10 mouse cellular contexts compared by ENCODE assay signal in the genomic region with DNA sequence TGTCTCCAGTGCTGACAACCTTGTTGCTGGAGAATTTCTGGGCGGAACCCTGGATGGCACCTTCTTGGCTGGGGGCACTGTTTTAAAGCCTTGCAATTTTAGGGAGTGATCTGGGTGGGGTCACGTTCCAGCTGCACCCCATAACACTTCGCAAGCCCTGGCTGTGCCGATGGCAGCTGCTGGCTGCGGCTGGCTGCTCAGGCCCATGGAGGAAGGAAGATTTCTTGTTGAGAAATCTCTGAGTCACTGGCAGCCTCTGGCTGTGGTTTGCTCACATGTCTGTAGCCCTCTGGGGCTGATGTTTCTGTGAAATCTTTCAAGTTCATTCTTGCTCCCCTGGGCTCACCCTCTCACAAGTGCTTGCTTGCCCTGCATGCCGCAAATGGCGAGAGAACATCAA. TPM values are rescaled to one million over a fixed set of nuclear protein-coding genes. Genes with fewer than 3 reads are reported as not detected.
DNase-seq lines count a peak whose midpoint lies in the region; ATAC-seq and TF ChIP-seq lines count a peak whose summit lies in the region.
"Had no signal": no experiment of that assay in that cellular context is flagged by ENCODE, and none has a peak within 500 bp of the region (broad histone marks: within the 10 kb centered on the region; RNA-seq: fewer than 3 reads in every experiment).

No protein-coding gene starts in this region.

- H3K27ac ChIP-seq in limb, embryonic 12.5 days: peak overlapping the region; percentile 23; the same call in 1 of the 2 replicates
- H3K27ac ChIP-seq in limb, embryonic 10.5 days: no peak overlapping the region; the same call in 1 of the 2 replicates
- peak overlapping the region; percentile 33; the same call in 1 of the 2 replicates for H3K27ac ChIP-seq in embryonic facial prominence, embryonic 14.5 days (replicated peaks; ENCODE audit: low read depth, low read length)
- H3K27ac ChIP-seq in layer of hippocampus, adult 2 months: no peak overlapping the region

- no peaks in the 10 kb centered on the region for H3K79me2 ChIP-seq in myocyte (ENCODE audit: control insufficient read depth, insufficient read depth)

- TF ChIP-seq POLR2A in myocyte (IDR thresholded peaks at IDR 0.05; ENCODE audit: insufficient read length, low read depth): no peak

- peaks cover 21% of the 10 kb centered on the region for H3K4me1 ChIP-seq in limb, embryonic 12.5 days (replicated peaks)
- H3K4me1 ChIP-seq in limb, embryonic 10.5 days: peaks cover 19% of the 10 kb centered on the region
- peaks cover 4% of the 10 kb centered on the region; the same call in 1 of the 2 replicates for H3K4me1 ChIP-seq in embryonic facial prominence, embryonic 14.5 days (ENCODE audit: control insufficient read depth, insufficient read depth, low read length)

- no peak overlapping the region for H3K4me3 ChIP-seq in limb, embryonic 12.5 days (replicated peaks)
- no peak overlapping the region for H3K4me3 ChIP-seq in limb, embryonic 10.5 days
- no peak overlapping the region for H3K4me3 ChIP-seq in embryonic facial prominence, embryonic 14.5 days (ENCODE audit: low read depth, low read length)
- no peak overlapping the region for H3K4me3 ChIP-seq in myocyte
- H3K4me3 ChIP-seq in layer of hippocampus, adult 2 months: no peak overlapping the region

- TF ChIP-seq CTCF in layer of hippocampus, adult 2 months (conservative IDR thresholded peaks at IDR 0.05): no peak

- ATAC-seq in limb, embryonic 12.5 days (ENCODE audit: insufficient number of reproducible peaks, insufficient read depth, low FRiP score, low TSS enrichment, low read depth): no peak
- peak; percentile 42; the same call in 1 of the 2 replicates for ATAC-seq in embryonic facial prominence, embryonic 14.5 days (ENCODE audit: low read depth)
- no peak for ATAC-seq in megakaryocyte-erythroid progenitor cell, adult 5-6 weeks (replicated peaks; ENCODE audit: low FRiP score, low TSS enrichment, poor library complexity, severe bottlenecking)

- H3ac ChIP-seq in myocyte (ENCODE audit: control insufficient read depth, insufficient read length): no peak overlapping the region

- H3K4me2 ChIP-seq in limb, embryonic 12.5 days: no peak overlapping the region
- 0 out of 2 replicates have a peak overlapping the region, but pooled peaks have one; percentile 18 for H3K4me2 ChIP-seq in embryonic facial prominence, embryonic 14.5 days (ENCODE audit: low read depth, low read length)
- peak overlapping the region; percentile 13 for H3K4me2 ChIP-seq in myocyte (ENCODE audit: low read depth)

- no peak overlapping the region; the same call in 1 of the 2 replicates for H3K9ac ChIP-seq in limb, embryonic 12.5 days (replicated peaks)
- 0 out of 2 replicates have a peak overlapping the region, but pooled peaks have one; percentile 19 for H3K9ac ChIP-seq in embryonic facial prominence, embryonic 14.5 days (ENCODE audit: low read depth, low read length)

- 0 out of 2 replicates have a peak, but pooled peaks cover 4% of the 10 kb centered on the region for H3K27me3 ChIP-seq in limb, embryonic 12.5 days
- peaks cover 14% of the 10 kb centered on the region; the same call in 1 of the 2 replicates for H3K27me3 ChIP-seq in limb, embryonic 10.5 days (ENCODE audit: low read depth, poor library complexity, severe bottlenecking)
- H3K27me3 ChIP-seq in embryonic facial prominence, embryonic 14.5 days (replicated peaks; ENCODE audit: control insufficient read depth, insufficient read depth, low read length): no peaks in the 10 kb centered on the region
- H3K27me3 ChIP-seq in myocyte (ENCODE audit: control insufficient read depth, insufficient read depth, insufficient read length): no peaks in the 10 kb centered on the region

- no peak for DNase-seq in limb, embryonic 10.5 days (ENCODE audit: low spot score)
- peak; percentile 64 for DNase-seq in adipocyte (ENCODE audit: low spot score)
- peak; percentile 79 for DNase-seq in embryonic facial prominence, embryonic 14.5 days (ENCODE audit: low spot score)
- no peak for DNase-seq in layer of hippocampus, adult 2 months (ENCODE audit: low spot score in 2 of 2)
- DNase-seq in layer of hippocampus, adult 18-20 months (ENCODE audit: low spot score in 2 of 2): no peak
- DNase-seq: gastrocnemius, postnatal 10 days; kidney, adult 8-10 months had no signal

- 43% methylated on average over 7 of the region's 7 CpGs for WGBS in limb, embryonic 12.5 days
- 62% methylated on average over 7 of the region's 7 CpGs for WGBS in limb, embryonic 10.5 days
- 51% methylated on average over 7 of the region's 7 CpGs for WGBS in embryonic facial prominence, embryonic 14.5 days

- no peaks in the 10 kb centered on the region for H3K36me3 ChIP-seq in limb, embryonic 12.5 days
- no peaks in the 10 kb centered on the region for H3K36me3 ChIP-seq in limb, embryonic 10.5 days
- no peaks in the 10 kb centered on the region for H3K36me3 ChIP-seq in embryonic facial prominence, embryonic 14.5 days (ENCODE audit: control insufficient read depth, insufficient read depth, low read length)
- no peaks in the 10 kb centered on the region for H3K36me3 ChIP-seq in myocyte (ENCODE audit: control insufficient read depth, insufficient read depth)

- H3K9me3 ChIP-seq in limb, embryonic 12.5 days: no peaks in the 10 kb centered on the region
- no peaks in the 10 kb centered on the region for H3K9me3 ChIP-seq in limb, embryonic 10.5 days (replicated peaks)
- H3K9me3 ChIP-seq in embryonic facial prominence, embryonic 14.5 days (ENCODE audit: control insufficient read depth, low read length): no peaks in the 10 kb centered on the region

TF ChIP-seq in myocyte, 11 proteins besides CTCF, POLR2A, EP300 and RAD21:
- TF ChIP-seq MYOG (IDR thresholded peaks at IDR 0.05; ENCODE audit: control insufficient read depth in 1 of 3, insufficient read depth in 1 of 3, insufficient read length in 2 of 3, low read depth in 2 of 3) (peak in 2 of 3 experiments; percentile 57 to 63), MAX (IDR thresholded peaks at IDR 0.05; ENCODE audit: low read depth) (no peak), MYOD1 (IDR thresholded peaks at IDR 0.05; ENCODE audit: control insufficient read depth in 1 of 3, insufficient read length in 2 of 3, low read depth in 2 of 3) (peak in 2 of 3 experiments; percentile 65 to 77), REST (IDR thresholded peaks at IDR 0.05; ENCODE audit: insufficient read depth, insufficient read length) (no peak)

RNA-seq across cellular contexts. Expression of a gene that starts 47.9 kb away (rescaled TPM):
- polyA plus RNA-seq in limb, embryonic 12.5 days (2016; fragmentation: Nextera tagmentation; extraction: Ambion mirVana): 6.0 and 7.0 TPM in 2 replicates
- polyA plus RNA-seq in limb, embryonic 10.5 days (2016; fragmentation: Nextera tagmentation; extraction: Ambion mirVana): 4.9 and 7.2 TPM in 2 replicates
- 5.5 and 5.7 TPM in 2 replicates for polyA plus RNA-seq in embryonic facial prominence, embryonic 14.5 days (2014; fragmentation: Nextera tagmentation; extraction: Ambion mirVana)
- 1.7 TPM for polyA plus RNA-seq in myocyte (2012; fragmentation: generic; extraction: Trizol)
- total RNA-seq in megakaryocyte-erythroid progenitor cell, adult 5-6 weeks (2014; fragmentation: Nextera tagmentation): not detected in 2 replicates
- not detected in 2 replicates for total RNA-seq in megakaryocyte-erythroid progenitor cell, adult 5-6 weeks (2017)
- 1 to 10 TPM; 4.5 to 4.8 TPM for total RNA-seq in layer of hippocampus, adult 2 months (2021)
- total RNA-seq in layer of hippocampus, adult 18-20 months (2021): 1 to 10 TPM; 5.0 to 5.5 TPM

Comparison
In these comparisons a context has a peak if more than half of its experiments do, and no peak if none do; other contexts are left out.
1. H3K27ac ChIP-seq: peak in limb, embryonic 12.5 days (single experiment) and embryonic facial prominence, embryonic 14.5 days (single experiment); none in limb, embryonic 10.5 days (single experiment) and layer of hippocampus, adult 2 months (single experiment).
2. DNase-seq: peak in adipocyte (single experiment) and embryonic facial prominence, embryonic 14.5 days (single experiment); none in limb, embryonic 10.5 days (single experiment), layer of hippocampus, adult 2 months (0 of 2) and layer of hippocampus, adult 18-20 months (0 of 2).